Mouse (Mus musculus) sigmoid colon, adult 10 weeks (tissue): ENCODE results near the gene Tgfa. TPM values are rescaled to one million over a fixed set of nuclear protein-coding genes. Genes with fewer than 3 reads are reported as not detected.

Source experiments
- polyA plus RNA-seq: library from polyadenylated mRNA; stranded (reverse); fragments of 350-450 nt; fragmentation: Illumina TruSeq; extraction: RNeasy Lipid Tissue Mini Kit (QIAGEN cat#74804); gene quantifications from one replicate; pipeline ENCODE4 v1.2.3, GENCODE M21; 2014; ENCODE audit warnings: low read depth, low replicate concordance

Gene Tgfa
- polyA plus RNA-seq: 10.6 TPM

DNA sequence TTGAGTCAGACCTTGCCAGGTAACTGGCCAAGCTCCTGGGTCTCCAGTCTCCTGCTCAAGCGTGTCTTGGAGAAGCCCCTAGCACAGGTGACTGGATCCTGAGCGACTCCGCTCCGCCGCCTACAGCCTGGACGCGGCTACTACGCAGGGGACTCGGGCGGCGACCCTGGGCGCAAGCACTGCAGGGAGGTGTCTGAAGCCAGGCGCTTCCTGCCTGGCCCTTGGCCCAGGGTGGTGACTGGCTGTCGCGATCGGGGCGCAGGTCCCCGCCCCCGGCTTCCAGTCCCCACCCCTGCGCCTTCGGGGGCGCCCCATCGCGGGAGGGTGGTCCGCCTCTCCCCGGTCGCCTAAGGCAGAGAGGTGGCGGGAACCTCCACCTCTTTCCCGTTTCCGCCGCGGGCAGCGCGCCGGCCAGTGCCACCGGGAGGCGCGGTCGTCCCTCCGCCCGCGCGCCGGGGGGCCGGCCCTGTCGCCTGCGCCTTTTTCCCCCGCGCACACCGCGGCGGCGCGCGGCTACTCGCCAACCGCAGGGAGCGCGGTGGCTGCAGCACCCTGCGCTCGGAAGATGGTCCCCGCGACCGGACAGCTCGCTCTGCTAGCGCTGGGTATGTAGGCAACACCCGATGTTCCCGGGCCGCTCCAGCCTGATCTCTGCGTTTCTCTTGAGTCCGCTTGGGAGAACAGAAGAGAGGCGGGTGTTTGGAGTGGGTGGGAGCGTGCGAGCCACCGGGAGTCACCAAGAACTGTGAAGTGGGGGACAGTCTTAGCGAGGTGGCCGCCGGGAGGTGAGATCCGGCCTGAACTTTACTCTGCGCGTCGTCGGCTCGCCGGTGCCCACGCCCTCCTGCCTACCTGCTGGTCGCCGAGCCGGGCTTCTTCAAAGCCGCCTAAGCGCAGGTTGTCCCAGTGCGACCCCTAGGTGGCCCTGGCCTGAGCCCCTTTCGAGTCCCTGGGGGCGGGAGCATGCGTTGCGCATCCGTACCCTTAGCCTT lies at the start of gene Tgfa:
TSS of gene Tgfa (plus strand) at position 283 of the 992 bp plus-strand sequence.

Other genes with a start within 250 kb of the Tgfa start
- 375 TPM for gene Dusp11, start 233.6 kb upstream of the Tgfa start, polyA plus RNA-seq
- gene Figla, start 179.1 kb upstream of the Tgfa start, polyA plus RNA-seq: not detected
- 0.50 TPM for gene Add2, start 166.5 kb upstream of the Tgfa start, polyA plus RNA-seq
- gene Fam136a, start 170.4 kb downstream of the Tgfa start, polyA plus RNA-seq: 72.4 TPM
- gene Snrpg, start 176.1 kb downstream of the Tgfa start, polyA plus RNA-seq: 17.9 TPM
- 66.1 TPM for gene Pcyox1, start 201.9 kb downstream of the Tgfa start, polyA plus RNA-seq
- gene Tia1, start 209.0 kb downstream of the Tgfa start, polyA plus RNA-seq: 173 TPM
- not detected for gene Gm44790, start 231.4 kb downstream of the Tgfa start, polyA plus RNA-seq
- gene C87436, start 243.2 kb downstream of the Tgfa start, polyA plus RNA-seq: 7.2 TPM